Mouse (Mus musculus): ENCODE measurements at regions not wholly inside any gene's neighbourhood (a gene's known extent, or its start where the extent isn't known, plus 50 kb on each side); places are given as distances from the start of the nearest gene placed in this dataset.

DNA sequence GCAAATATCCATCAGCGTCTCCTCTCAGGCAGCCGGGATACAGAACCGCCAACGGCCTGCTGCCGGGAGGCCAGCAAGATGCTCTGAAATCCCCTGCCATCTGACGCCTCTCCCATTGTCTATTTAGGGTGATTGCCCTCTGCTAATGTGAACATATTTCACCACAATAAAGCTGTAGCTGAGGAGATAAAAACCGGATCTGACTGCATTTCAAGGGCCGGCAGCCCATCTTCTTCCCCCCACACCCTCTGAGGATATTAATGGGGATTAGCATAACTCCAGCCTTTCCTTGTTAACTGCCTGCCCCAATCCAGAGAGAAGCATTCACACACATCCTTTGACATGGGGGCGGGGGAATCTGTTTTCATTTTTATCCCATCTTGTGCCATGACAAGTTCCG, 166.0 kb downstream of the Sall1 start:
- TF ChIP-seq CTCF (IDR thresholded peaks at IDR 0.05; ENCODE audit: low read depth, low read length) (no peak), GATA1 (IDR thresholded peaks at IDR 0.05; ENCODE audit: borderline replicate concordance, low read length) (no peak), POLR2AphosphoS5 (IDR thresholded peaks at IDR 0.05; ENCODE audit: insufficient replicate concordance, low read depth, low read length) (no peak)

Measured in G1E (cell line).